Mouse (Mus musculus) heart, adult 2 months (tissue): ENCODE results near the gene Mtor. TPM values are rescaled to one million over a fixed set of nuclear protein-coding genes. Genes with fewer than 3 reads are reported as not detected.
A peak's percentile ranks its signal among the peaks of the same experiment; 100 is the strongest.

Experiments used
- DNase-seq, 2 experiments: peaks; one replicate each; pipeline ENCODE4 v3.0.0; 2021
- H3K27ac ChIP-seq: fragments of 200-600 bp; 2 replicates; pipeline ENCODE4 v1.8.1; 2022
- H3K27me3 ChIP-seq: fragments of 200-500 bp; 2 replicates; pipeline ENCODE4 v1.6.1; 2012; ENCODE audit warnings: mild to moderate bottlenecking, low read length, inconsistent platforms, mixed read lengths; ENCODE audit not compliant: control insufficient read depth, insufficient read depth
- H3K36me3 ChIP-seq: fragments of 200-500 bp; 2 replicates; pipeline ENCODE4 v1.6.1; 2012; ENCODE audit warnings: low read length, inconsistent platforms; ENCODE audit not compliant: control insufficient read depth, insufficient read depth
- H3K4me1 ChIP-seq: fragments of 200-500 bp; 2 replicates; pipeline ENCODE4 v1.6.1; 2011; ENCODE audit warnings: low read length; ENCODE audit not compliant: control insufficient read depth, insufficient read depth
- H3K4me3 ChIP-seq: fragments of 200-600 bp; 2 replicates; pipeline ENCODE4 v1.8.1; 2022
- H3K79me2 ChIP-seq: fragments of 200-500 bp; replicated peaks from 2 replicates; pipeline ENCODE4 v1.6.1; 2012; ENCODE audit warnings: mild to moderate bottlenecking, inconsistent platforms, low read length, moderate library complexity, mixed read lengths; ENCODE audit not compliant: control insufficient read depth, insufficient read depth
- H3K9ac ChIP-seq: fragments of 200-500 bp; 2 replicates; pipeline ENCODE4 v1.6.1; 2012; ENCODE audit warnings: low read depth, mild to moderate bottlenecking, control low read depth, inconsistent platforms, low read length, mixed read lengths
- CTCF ChIP-seq: fragments of 200-600 bp; IDR thresholded peaks from 2 replicates; pipeline ENCODE4 v1.8.1; 2022; ENCODE audit warnings: antibody characterized with exemption, mild to moderate bottlenecking, moderate library complexity
- EP300 ChIP-seq: fragments of 200-500 bp; IDR thresholded peaks from 2 replicates; pipeline ENCODE4 v1.6.1; 2011; ENCODE audit warnings: low read depth, low read length, control low read depth; ENCODE audit not compliant: insufficient read depth
- POLR2A ChIP-seq: fragments of 200-500 bp; IDR thresholded peaks from 2 replicates; pipeline ENCODE4 v1.6.1; 2011; ENCODE audit warnings: mild to moderate bottlenecking, low read depth, low read length, control low read depth; ENCODE audit not compliant: insufficient read depth
- WGBS: fragments of 180-500 bp; shearing (Covaris S2); methylation state at CpG from one replicate; pipeline ENCODE4 v1.1.7; 2018; 5-methylcytosine and 5-hydroxymethylcytosine counted together
- intact Hi-C: fragments of 180-260 bp; cut with DNase I; formaldehyde crosslinking; loops from one replicate; pipeline ENCODE4 v1.15.1; 2025
- polyA plus RNA-seq: library from polyadenylated mRNA; depleted of rRNA; stranded (reverse); fragments of >200 nt; gene quantifications from 2 replicates; pipeline ENCODE4 v1.2.3, GENCODE M21; 2012
- total RNA-seq, 2 experiments: library from RNA; stranded (reverse); gene quantifications; 2 replicates each; pipeline ENCODE4 v1.2.3; 2021

Gene Mtor
- total and polyA plus RNA-seq, 3 experiments, result 18.6 to 49.7 (median 40.9) TPM

- Histone ChIP-seq H3K27me3 (no peaks in the 10 kb centered on the region), H3K9ac (no peak overlapping the region), H3K36me3 (no peaks in the 10 kb centered on the region; the same call in 1 of the 2 replicates), H3K4me1 (no peaks in the 10 kb centered on the region; the same call in 1 of the 2 replicates), H3K27ac (no peak overlapping the region), H3K79me2 (no peaks in the 10 kb centered on the region), H3K4me3 (no peak overlapping the region)
- 69% methylated on average over 12 of the region's 12 CpGs for WGBS
- intact Hi-C loops, result no loop called here
- peak; percentile 63 to 73 for DNase-seq
- TF ChIP-seq CTCF (no peak), POLR2A (no peak), EP300 (no peak)
Observed at GRCm38 (mm10) chr4:148533613-148534328, 85.4 kb downstream of the Mtor start.

GRCm38 (mm10) chr4:148535876-148536275 lies 87.5 kb downstream of the Mtor start:
- Histone ChIP-seq H3K4me3 (no peak overlapping the region), H3K27ac (no peak overlapping the region), H3K9ac (no peak overlapping the region), H3K79me2 (no peaks in the 10 kb centered on the region), H3K27me3 (no peaks in the 10 kb centered on the region), H3K36me3 (no peaks in the 10 kb centered on the region; the same call in 1 of the 2 replicates), H3K4me1 (no peaks in the 10 kb centered on the region; the same call in 1 of the 2 replicates)
- TF ChIP-seq POLR2A (no peak), EP300 (no peak), CTCF (no peak)
- DNase-seq, result no peak
- intact Hi-C loops, result no loop called here
- WGBS, result 44% methylated on average over 3 of the region's 3 CpGs

- no peaks in the 10 kb centered on the region for H3K27me3 ChIP-seq
- no peak overlapping the region for H3K27ac ChIP-seq
- no peak for DNase-seq
- intact Hi-C loops, result no loop called here
- H3K4me1 ChIP-seq, result no peaks in the 10 kb centered on the region
- no peaks in the 10 kb centered on the region for H3K36me3 ChIP-seq
- no peak for TF ChIP-seq CTCF
- TF ChIP-seq EP300, result no peak
- TF ChIP-seq POLR2A, result no peak
- H3K4me3 ChIP-seq, result no peak overlapping the region
- 69% methylated on average over 4 of the region's 4 CpGs for WGBS
- no peak overlapping the region for H3K9ac ChIP-seq
- H3K79me2 ChIP-seq, result no peaks in the 10 kb centered on the region
Observed at GRCm38 (mm10) chr4:148549106-148549505, 100.7 kb downstream of the Mtor start.

- no peak for TF ChIP-seq EP300
- TF ChIP-seq POLR2A, result no peak
- no peak for TF ChIP-seq CTCF
- Histone ChIP-seq H3K4me3 (peak overlapping the region; percentile 79), H3K9ac (peak overlapping the region; percentile 92), H3K36me3 (no peaks in the 10 kb centered on the region), H3K79me2 (peaks cover 2% of the 10 kb centered on the region; the same call in 1 of the 2 replicates), H3K4me1 (no peaks in the 10 kb centered on the region; the same call in 1 of the 2 replicates), H3K27me3 (no peaks in the 10 kb centered on the region), H3K27ac (peak overlapping the region; percentile 97)
- no peak for DNase-seq
- intact Hi-C loops, result loop anchor here (2.0 kb wide), 1 partner anchor 33 kb away; the partner anchor contains the start of gene Srm
- WGBS, result 21% methylated on average over 6 of the region's 6 CpGs
Observed at GRCm38 (mm10) chr4:148557766-148558165, 109.4 kb downstream of the Mtor start.

GRCm38 (mm10) chr4:148558297-148559000 lies 110.0 kb downstream of the Mtor start, which contains the start of gene Exosc10:
TSS of gene Exosc10 (plus strand) at chr4:148558429.
- peak; percentile 91 to 92 for DNase-seq
- TF ChIP-seq EP300, result no peak
- TF ChIP-seq CTCF, result no peak
- TF ChIP-seq POLR2A, result peak; percentile 87
- peaks cover 2% of the 10 kb centered on the region; the same call in 1 of the 2 replicates for H3K79me2 ChIP-seq
- H3K27ac ChIP-seq, result peak within 1 kb of the TSS; percentile 97
- H3K4me1 ChIP-seq, result no peaks in the 10 kb centered on the region; the same call in 1 of the 2 replicates
- peak within 1 kb of the TSS; percentile 79 for H3K4me3 ChIP-seq
- WGBS, result under 1% methylated on average over 63 of the region's 63 CpGs
- peak within 1 kb of the TSS; percentile 96 for H3K9ac ChIP-seq
- no peaks in the 10 kb centered on the region for H3K27me3 ChIP-seq
- intact Hi-C loops, result loop anchor here (2.0 kb wide), 1 partner anchor 32 kb away; the partner anchor contains the start of gene Srm
- H3K36me3 ChIP-seq, result no peaks in the 10 kb centered on the region
